Mouse (Mus musculus) lung, embryonic 16.5 days (tissue): ENCODE data around the gene Calm2. TPM values are rescaled to one million over a fixed set of nuclear protein-coding genes. Genes with fewer than 3 reads are reported as not detected.

Source experiments
- ATAC-seq: fragments of 200-750 bp; cut with Nextera tagmentation; 2 replicates; pipeline ENCODE4 v1.8.0; 2017; ENCODE audit warnings: low read depth, mild to moderate bottlenecking, moderate library complexity
- H3K27ac ChIP-seq: fragments of 300-500 bp; sonication (generic); 2 replicates; pipeline ENCODE4 v1.5.1; 2014; ENCODE audit warnings: mild to moderate bottlenecking, control low read depth, low read length
- H3K27me3 ChIP-seq: fragments of 300-500 bp; sonication (generic); 2 replicates; pipeline ENCODE4 v1.6.1; 2014; ENCODE audit warnings: low read depth, low read length, mixed read lengths; ENCODE audit not compliant: control insufficient read depth, insufficient read depth
- H3K36me3 ChIP-seq: fragments of 300-500 bp; sonication (generic); 2 replicates; pipeline ENCODE4 v1.6.1; 2014; ENCODE audit warnings: low read length; ENCODE audit not compliant: control insufficient read depth, insufficient read depth
- H3K4me1 ChIP-seq: fragments of 300-500 bp; sonication (generic); replicated peaks from 2 replicates; pipeline ENCODE4 v1.6.1; 2014; ENCODE audit warnings: low read length, mixed read lengths; ENCODE audit not compliant: control insufficient read depth, insufficient read depth
- H3K4me2 ChIP-seq: fragments of 300-500 bp; sonication (generic); 2 replicates; pipeline ENCODE4 v1.6.1; 2014; ENCODE audit warnings: low read depth, low read length, control low read depth
- H3K4me3 ChIP-seq: fragments of 300-500 bp; sonication (generic); 2 replicates; pipeline ENCODE4 v1.5.1; 2014; ENCODE audit warnings: mild to moderate bottlenecking, low read length, control low read depth
- H3K9ac ChIP-seq: fragments of 300-500 bp; sonication (generic); 2 replicates; pipeline ENCODE4 v1.6.1; 2014; ENCODE audit warnings: low read length, control low read depth
- H3K9me3 ChIP-seq: fragments of 300-500 bp; sonication (generic); 2 replicates; pipeline ENCODE4 v1.6.1; 2016; ENCODE audit warnings: low read length; ENCODE audit not compliant: control insufficient read depth
- WGBS: fragments of 180-500 bp; shearing (Covaris S2); extraction: QIAGEN DNeasy Blood & Tissue Kit; methylation state at CpG from one replicate; pipeline ENCODE4 v1.1.7; 2014; 5-methylcytosine and 5-hydroxymethylcytosine counted together
- polyA plus RNA-seq: library from polyadenylated mRNA; unstranded; fragments of >200 nt; fragmentation: Nextera tagmentation; extraction: Ambion mirVana; gene quantifications from 2 replicates; pipeline ENCODE4 v1.2.1, GENCODE M21; 2015

Gene Calm2
- polyA plus RNA-seq, 1 experiment from 2014 or later = 1,010 TPM

DNA sequence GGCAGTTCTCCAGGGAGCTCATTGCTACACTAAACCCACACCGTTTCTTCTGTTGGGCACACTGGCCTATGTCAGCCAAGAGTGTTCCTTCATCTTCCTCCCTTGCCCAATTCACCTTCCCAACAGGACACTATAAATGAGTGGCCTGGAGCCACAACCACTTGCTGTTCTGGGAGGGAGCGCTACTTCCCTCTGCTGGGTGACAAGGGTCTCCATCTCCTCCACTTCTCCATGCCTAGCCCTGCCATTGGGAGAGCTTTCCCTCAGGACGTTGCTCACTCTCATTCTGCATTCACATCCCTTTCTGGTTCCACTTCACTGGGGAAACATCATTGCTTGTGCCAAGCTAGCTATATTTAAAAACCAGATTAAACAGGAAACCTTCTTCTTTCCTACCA, 14.8 kb upstream of the Calm2 start:
- H3K27me3 ChIP-seq = no peaks in the 10 kb centered on the region
- no peak overlapping the region for H3K4me2 ChIP-seq
- H3K36me3 ChIP-seq = no peaks in the 10 kb centered on the region
- no peak overlapping the region for H3K4me3 ChIP-seq
- H3K9ac ChIP-seq = no peak overlapping the region
- H3K4me1 ChIP-seq = peaks cover 38% of the 10 kb centered on the region
- no peaks in the 10 kb centered on the region for H3K9me3 ChIP-seq
- WGBS = 53% methylated on average over 3 of the region's 3 CpGs
- ATAC-seq = no peak
- H3K27ac ChIP-seq = no peak overlapping the region

DNA sequence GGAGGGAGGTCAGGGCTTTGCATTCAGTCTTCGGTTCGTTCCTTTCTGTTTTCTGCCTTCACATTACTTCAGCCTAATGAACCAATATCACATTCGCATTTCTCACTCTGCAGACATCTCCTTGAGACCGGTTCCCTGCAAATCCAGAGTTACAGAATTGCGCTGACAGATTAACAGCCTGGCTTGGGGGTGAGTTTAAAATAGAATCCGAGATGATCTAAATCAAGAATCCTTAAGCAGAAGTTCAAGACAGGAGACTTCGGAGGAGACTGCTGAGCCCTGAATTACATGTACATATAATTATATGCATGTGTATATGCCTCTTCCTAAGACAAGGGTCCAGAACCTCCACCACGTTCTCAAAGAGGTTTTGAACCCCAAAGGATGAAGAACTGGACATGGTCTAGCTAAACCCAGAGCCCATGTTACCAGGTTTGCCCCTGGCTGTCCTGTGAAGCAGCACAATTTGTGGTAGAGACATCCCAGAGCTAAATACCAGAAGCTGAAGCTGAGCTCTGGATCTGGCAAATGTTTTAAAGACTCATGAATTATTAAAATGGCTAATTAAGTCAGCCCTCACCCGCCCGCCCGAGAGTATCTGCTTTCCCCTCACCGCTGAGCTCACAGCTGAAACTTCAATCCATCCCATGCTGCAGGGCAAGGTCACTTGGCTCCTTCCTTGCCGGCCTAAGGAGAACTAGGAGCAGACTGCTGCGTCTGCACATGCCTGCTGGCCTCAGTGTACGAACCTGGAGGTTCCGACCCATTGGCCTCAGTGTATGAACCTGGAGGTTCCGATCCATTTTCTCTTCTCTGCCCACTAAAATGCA, 14.1 kb upstream of the Calm2 start:
- 34% methylated on average over 17 of the region's 17 CpGs for WGBS
- no peak for ATAC-seq
- Histone ChIP-seq H3K9ac (peak overlapping the region; percentile 51), H3K4me2 (peak overlapping the region; percentile 50), H3K4me1 (peaks cover 38% of the 10 kb centered on the region), H3K27me3 (no peaks in the 10 kb centered on the region), H3K27ac (peak overlapping the region; percentile 89), H3K36me3 (no peaks in the 10 kb centered on the region), H3K4me3 (peak overlapping the region; percentile 21), H3K9me3 (no peaks in the 10 kb centered on the region)

DNA sequence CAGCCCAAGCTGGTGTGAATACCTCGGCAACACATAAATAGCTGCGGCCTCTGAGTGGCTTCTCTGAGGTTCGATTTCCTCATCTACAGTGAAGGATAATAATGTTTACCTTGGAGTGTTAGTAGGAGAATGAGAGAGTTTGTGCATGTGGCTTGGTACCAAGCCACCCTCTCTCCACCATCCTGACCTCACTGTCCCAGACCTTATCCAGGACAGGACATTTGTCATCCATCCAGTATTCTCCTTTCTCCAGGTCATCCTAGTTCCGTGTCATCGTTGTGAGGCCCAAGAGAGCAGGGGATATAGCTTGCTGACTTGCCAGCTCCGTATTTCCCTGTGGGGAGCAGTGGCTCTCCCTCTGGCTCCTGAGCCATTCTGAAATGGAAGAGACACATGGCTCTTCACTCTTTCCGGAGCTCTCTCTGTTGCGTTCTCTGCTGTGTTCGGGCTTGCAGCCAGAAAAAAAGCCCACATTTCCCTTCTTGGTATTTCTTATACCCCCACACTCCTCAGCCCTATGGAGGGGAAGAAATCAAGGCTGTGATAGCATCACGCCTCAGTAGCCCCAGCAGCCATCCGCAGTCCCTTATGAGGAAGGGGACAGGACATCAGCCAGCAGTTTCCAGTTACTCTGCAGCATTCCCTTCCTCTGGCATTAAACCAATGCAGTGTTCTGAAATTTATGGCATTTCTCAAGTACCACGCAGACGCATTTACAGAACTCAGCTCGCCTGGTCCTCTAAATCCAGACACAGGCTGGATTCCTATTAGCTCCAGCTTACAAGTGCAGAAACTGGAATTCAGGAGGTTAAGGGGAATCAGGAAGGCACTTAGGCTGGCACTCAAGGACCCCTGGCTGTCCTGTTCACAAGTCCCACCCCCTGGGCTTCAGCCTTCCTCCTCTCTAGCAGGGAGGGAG, 13.3 kb upstream of the Calm2 start:
- Histone ChIP-seq H3K36me3 (no peaks in the 10 kb centered on the region), H3K27ac (peak overlapping the region; percentile 89), H3K4me2 (peak overlapping the region; percentile 50), H3K4me1 (peaks cover 38% of the 10 kb centered on the region), H3K9me3 (no peaks in the 10 kb centered on the region), H3K27me3 (no peaks in the 10 kb centered on the region), H3K4me3 (peak overlapping the region; percentile 21), H3K9ac (peak overlapping the region; percentile 51)
- 10% methylated on average over 14 of the region's 14 CpGs for WGBS
- peak; percentile 66 for ATAC-seq

- Histone ChIP-seq H3K4me1 (peaks cover 38% of the 10 kb centered on the region), H3K9ac (peak overlapping the region; percentile 51), H3K9me3 (no peaks in the 10 kb centered on the region), H3K4me3 (peak overlapping the region; percentile 24), H3K4me2 (peak overlapping the region; percentile 50), H3K27me3 (no peaks in the 10 kb centered on the region), H3K36me3 (no peaks in the 10 kb centered on the region), H3K27ac (peak overlapping the region; percentile 89)
- 4% methylated on average over 13 of the region's 17 CpGs for WGBS
- peak; percentile 77 for ATAC-seq
These were observed 12.4 kb upstream of the Calm2 start for GRCm38 (mm10) chr17:87458911-87459749.

GRCm38 (mm10) chr17:87457961-87458360, 11.2 kb upstream of the Calm2 start:
- Histone ChIP-seq H3K27me3 (no peaks in the 10 kb centered on the region), H3K27ac (no peak overlapping the region), H3K4me2 (no peak overlapping the region), H3K9me3 (no peaks in the 10 kb centered on the region), H3K36me3 (no peaks in the 10 kb centered on the region), H3K4me1 (peaks cover 38% of the 10 kb centered on the region), H3K9ac (no peak overlapping the region), H3K4me3 (no peak overlapping the region)
- no peak for ATAC-seq
- WGBS = 50% methylated on average over 7 of the region's 7 CpGs

DNA sequence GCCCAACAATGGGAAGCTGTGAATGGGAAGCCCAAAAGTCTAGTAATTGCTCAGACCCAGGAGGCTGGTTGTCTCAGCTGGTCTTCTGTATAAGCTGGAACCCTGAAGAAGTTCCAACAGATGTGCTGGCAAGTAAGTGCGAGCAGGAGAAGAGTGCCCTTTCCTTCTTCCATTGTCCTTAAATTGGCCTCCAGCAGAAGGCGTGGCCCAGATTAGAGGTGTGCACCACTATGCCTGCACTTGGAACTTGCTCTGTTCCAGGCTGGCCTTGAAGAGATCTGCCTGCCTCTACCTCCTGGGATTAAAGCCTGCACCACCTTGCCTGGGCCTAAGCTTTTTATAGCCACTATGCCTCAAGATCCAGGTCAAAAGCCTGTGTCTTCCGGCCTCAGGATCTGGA, 7.4 kb upstream of the Calm2 start:
- no peak overlapping the region for H3K27ac ChIP-seq
- no peak overlapping the region for H3K4me2 ChIP-seq
- no peak overlapping the region for H3K4me3 ChIP-seq
- H3K4me1 ChIP-seq = peaks cover 14% of the 10 kb centered on the region
- WGBS = 85% methylated on average over 3 of the region's 3 CpGs
- H3K27me3 ChIP-seq = no peaks in the 10 kb centered on the region
- H3K9me3 ChIP-seq = no peaks in the 10 kb centered on the region
- no peaks in the 10 kb centered on the region for H3K36me3 ChIP-seq
- ATAC-seq = no peak
- no peak overlapping the region for H3K9ac ChIP-seq

DNA sequence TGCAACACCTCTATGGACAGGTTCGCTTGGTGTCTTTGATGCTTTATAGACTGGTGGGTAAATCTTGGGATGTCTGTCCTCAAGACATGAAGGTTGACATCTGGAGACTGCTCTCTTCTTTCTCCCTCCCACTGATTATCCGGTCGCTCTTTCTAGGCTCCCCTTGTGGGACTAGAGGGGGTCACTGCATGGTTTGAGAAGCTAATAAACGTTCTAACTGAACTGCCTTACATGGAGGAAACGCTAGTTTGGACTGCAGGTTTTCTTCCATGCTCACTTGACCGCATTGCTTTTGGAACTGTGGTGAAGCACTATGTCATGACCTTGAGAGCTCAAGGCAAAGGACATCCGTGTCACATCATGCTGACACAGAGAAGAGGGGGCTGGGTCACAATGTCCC, 6.6 kb upstream of the Calm2 start:
- Histone ChIP-seq H3K4me3 (no peak overlapping the region), H3K4me2 (no peak overlapping the region), H3K27ac (no peak overlapping the region), H3K9me3 (no peaks in the 10 kb centered on the region), H3K4me1 (peaks cover 8% of the 10 kb centered on the region), H3K27me3 (no peaks in the 10 kb centered on the region), H3K36me3 (no peaks in the 10 kb centered on the region), H3K9ac (no peak overlapping the region)
- 80% methylated on average over 7 of the region's 7 CpGs for WGBS
- no peak for ATAC-seq

DNA sequence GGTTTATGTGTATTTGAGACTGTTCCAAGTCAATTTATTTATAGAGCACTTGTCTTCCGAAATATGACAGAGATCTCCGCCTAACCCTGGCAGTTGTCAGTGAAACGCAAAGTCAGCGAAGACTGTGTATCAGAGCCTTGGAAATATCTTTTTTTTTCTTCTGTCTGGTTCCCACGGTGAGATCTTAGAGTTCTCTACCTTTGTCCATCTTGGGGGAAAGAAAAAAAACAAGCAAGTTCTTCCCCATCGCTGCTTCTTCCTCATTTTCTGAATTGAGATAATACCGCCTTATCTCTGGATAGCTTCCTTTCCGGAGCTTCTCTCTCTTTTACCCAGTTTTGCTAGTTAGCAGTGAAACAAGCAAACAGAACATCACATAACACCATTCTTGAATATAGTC, 2.1 kb upstream of the Calm2 start:
- no peak for ATAC-seq
- H3K36me3 ChIP-seq = no peaks in the 10 kb centered on the region
- no peak overlapping the region for H3K4me2 ChIP-seq
- H3K4me3 ChIP-seq = no peak overlapping the region
- no peaks in the 10 kb centered on the region for H3K27me3 ChIP-seq
- no peak overlapping the region for H3K9ac ChIP-seq
- H3K4me1 ChIP-seq = peaks cover 13% of the 10 kb centered on the region
- WGBS = 63% methylated on average over 8 of the region's 8 CpGs
- no peak overlapping the region for H3K27ac ChIP-seq
- no peaks in the 10 kb centered on the region for H3K9me3 ChIP-seq
